Mouse (Mus musculus) liver, embryonic 11.5 days (tissue): ENCODE data around the gene Gm42906. TPM values are rescaled to one million over a fixed set of nuclear protein-coding genes. Genes with fewer than 3 reads are reported as not detected.

Experiments used
- ATAC-seq: fragments of 200-750 bp; cut with Nextera tagmentation; replicated peaks from 2 replicates; pipeline ENCODE4 v1.8.0; 2017; ENCODE audit warnings: moderate number of reproducible peaks, mild to moderate bottlenecking, moderate TSS enrichment, moderate library complexity; ENCODE audit not compliant: low FRiP score
- DNase-seq: peaks from one replicate; pipeline ENCODE4 v3.0.0-alpha.2; 2017; ENCODE audit warnings: low spot score
- H3K27ac ChIP-seq: fragments of 300-500 bp; sonication (generic); 2 replicates; pipeline ENCODE4 v1.5.1; 2014; ENCODE audit warnings: mild to moderate bottlenecking, low read depth, low read length, control low read depth
- H3K27me3 ChIP-seq: fragments of 300-500 bp; sonication (generic); replicated peaks from 2 replicates; pipeline ENCODE4 v1.6.1; 2014; ENCODE audit warnings: low read length, mixed read lengths; ENCODE audit not compliant: control insufficient read depth, insufficient read depth
- H3K36me3 ChIP-seq: fragments of 300-500 bp; sonication (generic); 2 replicates; pipeline ENCODE4 v1.6.1; 2014; ENCODE audit warnings: mild to moderate bottlenecking, low read length, moderate library complexity, mixed read lengths; ENCODE audit not compliant: control insufficient read depth, insufficient read depth
- H3K4me1 ChIP-seq: fragments of 300-500 bp; sonication (generic); replicated peaks from 2 replicates; pipeline ENCODE4 v1.6.1; 2014; ENCODE audit warnings: low read length, mixed read lengths; ENCODE audit not compliant: control insufficient read depth, insufficient read depth
- H3K4me2 ChIP-seq: fragments of 300-500 bp; sonication (generic); 2 replicates; pipeline ENCODE4 v1.6.1; 2014; ENCODE audit warnings: mild to moderate bottlenecking, control low read depth, moderate library complexity
- H3K4me3 ChIP-seq: fragments of 300-500 bp; sonication (generic); 2 replicates; pipeline ENCODE4 v1.5.1; 2014; ENCODE audit warnings: low read depth, low read length, control low read depth
- H3K9ac ChIP-seq: fragments of 300-500 bp; sonication (generic); 2 replicates; pipeline ENCODE4 v1.6.1; 2014; ENCODE audit warnings: low read depth, low read length, control low read depth
- H3K9me3 ChIP-seq: fragments of 300-500 bp; sonication (generic); 2 replicates; pipeline ENCODE4 v1.6.1; 2016; ENCODE audit warnings: low read length, inconsistent platforms, mixed read lengths; ENCODE audit not compliant: control insufficient read depth
- WGBS: fragments of 180-500 bp; shearing (Covaris S2); extraction: QIAGEN DNeasy Blood & Tissue Kit; methylation state at CpG from one replicate; pipeline ENCODE4 v1.1.7; 2014; 5-methylcytosine and 5-hydroxymethylcytosine counted together
- polyA plus RNA-seq: library from polyadenylated mRNA; unstranded; fragments of >200 nt; fragmentation: Nextera tagmentation; extraction: Ambion mirVana; gene quantifications from 2 replicates; pipeline ENCODE4 v1.2.1, GENCODE M21; 2014

Gm42906 gene
- polyA plus RNA-seq, 1 experiment from 2014 or later = not detected

GRCm38 (mm10) chr5:151053190-151053589, 374.8 kb downstream of the Gm42906 start:
- Histone ChIP-seq H3K4me3 (no peak overlapping the region), H3K27ac (no peak overlapping the region), H3K36me3 (no peaks in the 10 kb centered on the region), H3K4me1 (peaks cover 5% of the 10 kb centered on the region; the same call in 1 of the 2 replicates), H3K4me2 (no peak overlapping the region), H3K9ac (no peak overlapping the region), H3K9me3 (no peaks in the 10 kb centered on the region), H3K27me3 (no peaks in the 10 kb centered on the region)
- ATAC-seq (no peak), DNase-seq (no peak)
- WGBS = 82% methylated on average over 5 of the region's 5 CpGs

DNA sequence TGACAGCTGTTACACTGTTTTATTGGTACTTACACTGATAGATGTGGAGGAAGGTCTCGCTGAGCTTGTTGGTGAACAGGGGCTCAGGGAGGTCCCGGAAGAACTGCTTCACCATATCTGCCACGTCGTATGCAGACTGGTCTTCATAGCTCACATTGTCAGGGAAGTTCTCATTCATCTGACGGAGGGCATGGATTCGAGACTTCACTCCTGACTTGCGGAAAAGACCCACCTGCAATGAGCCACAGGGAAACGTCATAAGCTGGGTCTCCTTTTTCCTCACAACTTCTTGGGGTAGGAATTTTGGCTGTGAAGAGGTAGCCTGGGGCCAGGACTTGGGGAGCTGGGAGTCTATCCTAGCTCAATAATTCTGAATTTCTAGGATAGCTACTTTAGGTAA, 375.6 kb downstream of the Gm42906 start:
- Histone ChIP-seq H3K27me3 (no peaks in the 10 kb centered on the region), H3K9me3 (no peaks in the 10 kb centered on the region), H3K36me3 (no peaks in the 10 kb centered on the region), H3K9ac (no peak overlapping the region), H3K4me1 (peaks cover 5% of the 10 kb centered on the region; the same call in 1 of the 2 replicates), H3K27ac (no peak overlapping the region), H3K4me3 (no peak overlapping the region), H3K4me2 (no peak overlapping the region)
- no peak for DNase-seq
- 93% methylated on average over 8 of the region's 8 CpGs for WGBS
- ATAC-seq = no peak

GRCm38 (mm10) chr5:151047488-151047887, 380.5 kb downstream of the Gm42906 start:
- H3K4me2 ChIP-seq = no peak overlapping the region
- DNase-seq = no peak
- ATAC-seq = no peak
- no peaks in the 10 kb centered on the region for H3K4me1 ChIP-seq
- H3K27ac ChIP-seq = no peak overlapping the region
- no peaks in the 10 kb centered on the region for H3K9me3 ChIP-seq
- H3K36me3 ChIP-seq = no peaks in the 10 kb centered on the region
- H3K27me3 ChIP-seq = no peaks in the 10 kb centered on the region
- H3K4me3 ChIP-seq = no peak overlapping the region
- no peak overlapping the region for H3K9ac ChIP-seq
- WGBS = 82% methylated on average over 12 of the region's 12 CpGs

- Histone ChIP-seq H3K27ac (no peak overlapping the region), H3K27me3 (no peaks in the 10 kb centered on the region), H3K9ac (no peak overlapping the region), H3K4me1 (no peaks in the 10 kb centered on the region), H3K36me3 (no peaks in the 10 kb centered on the region), H3K4me3 (no peak overlapping the region), H3K9me3 (no peaks in the 10 kb centered on the region), H3K4me2 (no peak overlapping the region)
- no peak for DNase-seq
- ATAC-seq = no peak
- WGBS = 77% methylated on average over 7 of the region's 7 CpGs
These were observed 381.0 kb downstream of the Gm42906 start for GRCm38 (mm10) chr5:151046917-151047316.

DNA sequence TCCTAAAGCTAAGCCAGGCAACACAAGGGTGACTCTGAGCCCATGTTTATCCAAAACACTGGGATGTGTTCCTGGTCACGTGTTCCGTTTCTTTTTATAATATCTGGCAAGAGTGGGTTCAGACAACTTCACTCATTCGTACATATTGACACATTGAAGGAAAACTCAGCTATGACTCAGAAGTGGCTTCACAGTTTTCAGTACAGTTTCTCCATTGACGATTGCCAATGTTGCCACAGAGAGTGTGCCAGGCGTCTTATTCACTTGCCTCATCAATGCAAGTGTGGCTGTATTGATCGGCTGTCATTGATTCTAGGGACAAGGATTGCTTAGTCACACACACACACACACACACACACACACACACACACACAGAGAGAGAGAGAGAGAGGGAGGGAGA, 381.8 kb downstream of the Gm42906 start:
- H3K27me3 ChIP-seq = no peaks in the 10 kb centered on the region
- ATAC-seq (no peak), DNase-seq (no peak)
- H3K4me3 ChIP-seq = no peak overlapping the region
- H3K4me1 ChIP-seq = no peaks in the 10 kb centered on the region
- WGBS = 89% methylated on average over 6 of the region's 6 CpGs
- no peak overlapping the region for H3K9ac ChIP-seq
- H3K36me3 ChIP-seq = no peaks in the 10 kb centered on the region
- no peak overlapping the region for H3K27ac ChIP-seq
- no peak overlapping the region for H3K4me2 ChIP-seq
- no peaks in the 10 kb centered on the region for H3K9me3 ChIP-seq

- H3K4me3 ChIP-seq = no peak overlapping the region
- H3K36me3 ChIP-seq = no peaks in the 10 kb centered on the region
- no peak overlapping the region for H3K27ac ChIP-seq
- H3K9ac ChIP-seq = no peak overlapping the region
- 79% methylated on average over 5 of the region's 5 CpGs for WGBS
- DNase-seq (no peak), ATAC-seq (no peak)
- H3K4me1 ChIP-seq = no peaks in the 10 kb centered on the region
- no peaks in the 10 kb centered on the region for H3K9me3 ChIP-seq
- H3K27me3 ChIP-seq = no peaks in the 10 kb centered on the region
- no peak overlapping the region for H3K4me2 ChIP-seq
These were observed 385.1 kb downstream of the Gm42906 start for GRCm38 (mm10) chr5:151042911-151043310.

- no peaks in the 10 kb centered on the region for H3K9me3 ChIP-seq
- no peak overlapping the region for H3K27ac ChIP-seq
- H3K27me3 ChIP-seq = no peaks in the 10 kb centered on the region
- no peaks in the 10 kb centered on the region for H3K36me3 ChIP-seq
- ATAC-seq (no peak), DNase-seq (no peak)
- H3K9ac ChIP-seq = no peak overlapping the region
- no peak overlapping the region for H3K4me2 ChIP-seq
- whole genome bisulfite sequencing = 87% methylated on average over 7 of the region's 7 CpGs
- H3K4me1 ChIP-seq = no peaks in the 10 kb centered on the region
- no peak overlapping the region for H3K4me3 ChIP-seq
These were observed 390.1 kb downstream of the Gm42906 start for GRCm38 (mm10) chr5:151037871-151038270.

DNA sequence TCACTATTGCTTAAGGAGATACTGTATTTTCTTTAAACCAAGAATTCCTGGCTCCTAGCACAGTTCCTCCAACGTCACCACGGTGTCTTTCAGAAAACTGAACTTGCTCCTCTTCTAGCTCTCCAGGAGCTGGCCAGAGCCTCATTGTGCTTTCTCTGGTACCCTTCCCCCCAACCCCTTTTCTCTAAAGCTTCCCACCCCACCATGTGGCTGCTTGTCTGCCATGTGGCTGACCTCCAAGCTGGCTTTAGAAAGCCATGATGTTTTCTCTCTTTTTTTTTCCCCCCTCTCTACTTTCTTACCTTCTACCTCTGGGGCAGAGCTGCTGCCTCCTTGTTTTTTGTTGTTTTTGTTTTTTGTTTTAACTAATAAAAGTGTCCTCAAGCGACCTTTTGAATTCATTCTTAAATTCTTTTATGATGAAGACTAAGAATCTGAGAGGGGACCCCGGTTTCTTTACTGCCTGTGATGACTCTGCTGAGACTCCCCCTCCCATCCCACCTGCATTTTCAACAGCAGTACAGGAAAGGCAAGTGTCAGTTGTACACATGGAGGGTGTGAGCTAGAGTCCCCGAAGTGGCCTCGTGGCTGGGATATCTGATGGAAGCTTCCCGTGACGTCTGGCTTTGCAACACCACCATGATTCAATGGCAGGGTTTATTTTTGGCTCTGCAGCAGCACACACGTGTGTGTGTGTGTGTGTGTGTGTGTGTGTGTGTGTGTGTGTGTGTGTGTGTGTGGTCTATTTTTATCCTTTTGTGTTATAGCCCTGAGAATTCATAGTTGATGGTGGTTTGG, 393.0 kb downstream of the Gm42906 start:
- Histone ChIP-seq H3K4me2 (no peak overlapping the region), H3K36me3 (no peaks in the 10 kb centered on the region), H3K9ac (no peak overlapping the region), H3K9me3 (no peaks in the 10 kb centered on the region), H3K4me3 (no peak overlapping the region), H3K27me3 (no peaks in the 10 kb centered on the region), H3K27ac (no peak overlapping the region), H3K4me1 (0 out of 2 replicates have a peak, but pooled peaks cover 2% of the 10 kb centered on the region)
- ATAC-seq (no peak), DNase-seq (no peak)
- WGBS = 56% methylated on average over 9 of the region's 9 CpGs

DNA sequence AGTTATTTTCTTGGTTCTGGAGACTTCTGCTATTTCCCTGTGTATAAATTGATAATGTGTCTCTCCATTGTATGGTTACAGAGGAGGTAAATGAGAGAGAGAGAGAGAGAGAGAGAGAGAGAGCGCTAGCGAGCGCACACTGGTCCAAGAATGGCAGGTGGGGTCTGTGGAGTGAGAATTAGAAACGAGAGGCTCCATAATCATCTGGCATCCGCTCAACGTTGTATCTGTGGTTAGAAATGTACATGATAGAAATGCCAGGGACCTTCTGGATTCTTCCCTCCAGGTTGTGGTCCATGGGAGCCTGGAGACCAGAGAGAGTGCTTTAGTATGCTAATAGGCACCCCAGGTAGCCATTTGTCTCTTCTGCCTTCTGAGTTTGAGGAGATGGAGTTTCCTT, 399.1 kb downstream of the Gm42906 start:
- Histone ChIP-seq H3K27me3 (no peaks in the 10 kb centered on the region), H3K4me3 (no peak overlapping the region), H3K9me3 (no peaks in the 10 kb centered on the region), H3K27ac (no peak overlapping the region), H3K4me1 (0 out of 2 replicates have a peak, but pooled peaks cover 2% of the 10 kb centered on the region), H3K36me3 (no peaks in the 10 kb centered on the region), H3K9ac (no peak overlapping the region), H3K4me2 (no peak overlapping the region)
- 87% methylated on average over 6 of the region's 6 CpGs for WGBS
- DNase-seq = no peak
- ATAC-seq = no peak
